Mouse (Mus musculus) G1E (cell line): ENCODE measurements at regions not wholly inside any gene's neighbourhood (a gene's known extent, or its start where the extent isn't known, plus 50 kb on each side); places are given as distances from the start of the nearest gene placed in this dataset.

ENCODE experiments used
- ATAC-seq: 2 replicates; pipeline ENCODE4 v1.8.0; 2016; ENCODE audit warnings: mild to moderate bottlenecking; ENCODE audit not compliant: insufficient number of reproducible peaks, poor library complexity, low FRiP score, severe bottlenecking; ENCODE audit errors: extremely low read depth
- DNase-seq: peaks from one replicate; pipeline ENCODE4 v3.0.0; 2012; ENCODE audit warnings: low spot score
- H3K27me3 ChIP-seq: 2 replicates; pipeline ENCODE4 v1.6.1; 2012; ENCODE audit warnings: mild to moderate bottlenecking, low read length, inconsistent platforms; ENCODE audit not compliant: insufficient read depth
- H3K36me3 ChIP-seq: replicated peaks from 2 replicates; pipeline ENCODE3; 2012; ENCODE audit warnings: mild to moderate bottlenecking, inconsistent platforms
- H3K4me1 ChIP-seq: 2 replicates; pipeline ENCODE4 v1.6.1; 2012; ENCODE audit warnings: low read depth, low read length, inconsistent platforms, mixed read lengths; ENCODE audit not compliant: insufficient read depth
- H3K4me3 ChIP-seq: 2 replicates; pipeline ENCODE4 v1.5.1; 2012; ENCODE audit warnings: low read depth, mild to moderate bottlenecking, inconsistent platforms, low read length, moderate library complexity, mixed read lengths
- H3K9me3 ChIP-seq: replicated peaks from 2 replicates; pipeline ENCODE4 v1.6.1; 2012; ENCODE audit warnings: inconsistent platforms
- CTCF ChIP-seq: IDR thresholded peaks from 2 replicates; pipeline ENCODE4 v1.5.1; 2012; ENCODE audit warnings: low read depth, low read length, inconsistent platforms, mixed read lengths
- GATA1 ChIP-seq: IDR thresholded peaks from 2 replicates; pipeline ENCODE4 v1.6.1; 2012; ENCODE audit warnings: borderline replicate concordance, low read length, inconsistent platforms, mixed read lengths
- GATA2 ChIP-seq: IDR thresholded peaks from 2 replicates; pipeline ENCODE4 v1.6.1; 2012; ENCODE audit warnings: low read depth, low read length, inconsistent platforms, borderline replicate concordance
- POLR2AphosphoS5 ChIP-seq: IDR thresholded peaks from 2 replicates; pipeline ENCODE4 v1.6.1; 2012; ENCODE audit warnings: low read depth, low read length, inconsistent platforms; ENCODE audit not compliant: insufficient replicate concordance
- TAL1 ChIP-seq: conservative IDR thresholded peaks from 2 replicates; pipeline ENCODE4 v1.6.1; 2012; ENCODE audit warnings: low read depth, low read length, inconsistent platforms, mixed read lengths

GRCm38 (mm10) chr4:131413380-131413779 is 424.7 kb downstream of the Ptpru start:
- no peaks in the 10 kb centered on the region for H3K36me3 ChIP-seq
- H3K9me3 ChIP-seq: no peaks in the 10 kb centered on the region
- no peak overlapping the region for H3K4me3 ChIP-seq
- ATAC-seq (no peak), DNase-seq (no peak)
- no peaks in the 10 kb centered on the region for H3K4me1 ChIP-seq
- TF ChIP-seq POLR2AphosphoS5 (no peak), GATA2 (no peak), TAL1 (no peak), GATA1 (no peak), CTCF (no peak)
- peaks cover 25% of the 10 kb centered on the region for H3K27me3 ChIP-seq

GRCm38 (mm10) chr4:131415453-131415852 is 422.6 kb downstream of the Ptpru start:
- TF ChIP-seq TAL1 (no peak), POLR2AphosphoS5 (no peak)
- no peak for DNase-seq
- Histone ChIP-seq H3K27me3 (peaks cover 20% of the 10 kb centered on the region), H3K36me3 (no peaks in the 10 kb centered on the region), H3K9me3 (no peaks in the 10 kb centered on the region), H3K4me1 (no peaks in the 10 kb centered on the region), H3K4me3 (no peak overlapping the region)
- ATAC-seq: no peak

- DNase-seq (no peak), ATAC-seq (no peak)
- Histone ChIP-seq H3K4me1 (no peaks in the 10 kb centered on the region), H3K36me3 (no peaks in the 10 kb centered on the region), H3K9me3 (no peaks in the 10 kb centered on the region), H3K27me3 (peaks cover 16% of the 10 kb centered on the region), H3K4me3 (no peak overlapping the region)
- TF ChIP-seq CTCF (no peak), GATA2 (no peak), TAL1 (no peak), POLR2AphosphoS5 (no peak), GATA1 (no peak)
Measured at GRCm38 (mm10) chr4:131416209-131416608, 421.9 kb downstream of the Ptpru start.

GRCm38 (mm10) chr4:131417159-131417748 is 420.8 kb downstream of the Ptpru start:
- Histone ChIP-seq H3K4me3 (no peak overlapping the region), H3K4me1 (no peaks in the 10 kb centered on the region), H3K9me3 (no peaks in the 10 kb centered on the region), H3K27me3 (peaks cover 11% of the 10 kb centered on the region), H3K36me3 (no peaks in the 10 kb centered on the region)
- DNase-seq: no peak
- TF ChIP-seq TAL1 (no peak), CTCF (no peak), GATA2 (no peak), POLR2AphosphoS5 (no peak), GATA1 (no peak)
- ATAC-seq: no peak

- Histone ChIP-seq H3K9me3 (no peaks in the 10 kb centered on the region), H3K27me3 (no peaks in the 10 kb centered on the region; the same call in 1 of the 2 replicates), H3K4me3 (no peak overlapping the region), H3K36me3 (no peaks in the 10 kb centered on the region), H3K4me1 (no peaks in the 10 kb centered on the region)
- DNase-seq (no peak), ATAC-seq (no peak)
- no peak for TF ChIP-seq GATA2
- no peak for TF ChIP-seq TAL1
- TF ChIP-seq CTCF: no peak
- no peak for TF ChIP-seq POLR2AphosphoS5
- TF ChIP-seq GATA1: no peak
Measured at GRCm38 (mm10) chr4:131425311-131425710, 412.8 kb downstream of the Ptpru start.

- TF ChIP-seq CTCF (no peak), GATA2 (no peak), GATA1 (no peak), POLR2AphosphoS5 (no peak), TAL1 (no peak)
- DNase-seq (no peak), ATAC-seq (no peak)
- Histone ChIP-seq H3K4me3 (no peak overlapping the region), H3K27me3 (no peaks in the 10 kb centered on the region; the same call in 1 of the 2 replicates), H3K36me3 (no peaks in the 10 kb centered on the region), H3K4me1 (no peaks in the 10 kb centered on the region), H3K9me3 (no peaks in the 10 kb centered on the region)
Measured at GRCm38 (mm10) chr4:131427871-131428270, 410.2 kb downstream of the Ptpru start.

GRCm38 (mm10) chr4:131429356-131429755 is 408.7 kb downstream of the Ptpru start:
- Histone ChIP-seq H3K4me1 (no peaks in the 10 kb centered on the region), H3K4me3 (no peak overlapping the region), H3K27me3 (no peaks in the 10 kb centered on the region; the same call in 1 of the 2 replicates), H3K36me3 (no peaks in the 10 kb centered on the region), H3K9me3 (no peaks in the 10 kb centered on the region)
- no peak for DNase-seq
- ATAC-seq: no peak
- TF ChIP-seq TAL1 (no peak), CTCF (no peak), GATA2 (no peak), POLR2AphosphoS5 (no peak), GATA1 (no peak)
